Mouse (Mus musculus): ENCODE measurements around the gene Zfp523. TPM values are rescaled to one million over a fixed set of nuclear protein-coding genes. Genes with fewer than 3 reads are reported as not detected.

The Zfp523 gene
- polyA plus RNA-seq, 1 experiment from 2014 or later = 43.0 TPM

GRCm38 (mm10) chr17:28180331-28180730, 3.4 kb downstream of the Zfp523 start:
- Histone ChIP-seq H3K4me3 (ENCODE audit: low read length) (no peak overlapping the region), H3K36me3 (ENCODE audit: control insufficient read depth, insufficient read depth, low read length) (no peaks in the 10 kb centered on the region), H3K9me3 (ENCODE audit: control insufficient read depth, low read length) (no peaks in the 10 kb centered on the region), H3K27ac (ENCODE audit: low read depth, low read length) (no peak overlapping the region), H3K27me3 (replicated peaks; ENCODE audit: control insufficient read depth, insufficient read depth, low read length) (no peaks in the 10 kb centered on the region), H3K9ac (ENCODE audit: low read depth, low read length) (no peak overlapping the region), H3K4me1 (ENCODE audit: control insufficient read depth, insufficient read depth, low read depth, low read length) (peaks cover 26% of the 10 kb centered on the region), H3K4me2 (ENCODE audit: low read length) (no peak overlapping the region)
- ATAC-seq = no peak
- 38% methylated on average over 4 of the region's 4 CpGs for WGBS

- no peaks in the 10 kb centered on the region for H3K9me3 ChIP-seq (ENCODE audit: control insufficient read depth, low read length)
- H3K4me3 ChIP-seq (ENCODE audit: low read length) = no peak overlapping the region
- H3K4me2 ChIP-seq (ENCODE audit: low read length) = no peak overlapping the region
- ATAC-seq = no peak
- 88% methylated on average over 15 of the region's 15 CpGs for WGBS
- no peak overlapping the region for H3K9ac ChIP-seq (ENCODE audit: low read depth, low read length)
- H3K27ac ChIP-seq (ENCODE audit: low read depth, low read length) = no peak overlapping the region
- H3K4me1 ChIP-seq (ENCODE audit: control insufficient read depth, insufficient read depth, low read depth, low read length) = peaks cover 21% of the 10 kb centered on the region
- H3K36me3 ChIP-seq (ENCODE audit: control insufficient read depth, insufficient read depth, low read length) = no peaks in the 10 kb centered on the region
- H3K27me3 ChIP-seq (replicated peaks; ENCODE audit: control insufficient read depth, insufficient read depth, low read length) = no peaks in the 10 kb centered on the region
Measured at GRCm38 (mm10) chr17:28180783-28181544, 4.0 kb downstream of the Zfp523 start.

DNA sequence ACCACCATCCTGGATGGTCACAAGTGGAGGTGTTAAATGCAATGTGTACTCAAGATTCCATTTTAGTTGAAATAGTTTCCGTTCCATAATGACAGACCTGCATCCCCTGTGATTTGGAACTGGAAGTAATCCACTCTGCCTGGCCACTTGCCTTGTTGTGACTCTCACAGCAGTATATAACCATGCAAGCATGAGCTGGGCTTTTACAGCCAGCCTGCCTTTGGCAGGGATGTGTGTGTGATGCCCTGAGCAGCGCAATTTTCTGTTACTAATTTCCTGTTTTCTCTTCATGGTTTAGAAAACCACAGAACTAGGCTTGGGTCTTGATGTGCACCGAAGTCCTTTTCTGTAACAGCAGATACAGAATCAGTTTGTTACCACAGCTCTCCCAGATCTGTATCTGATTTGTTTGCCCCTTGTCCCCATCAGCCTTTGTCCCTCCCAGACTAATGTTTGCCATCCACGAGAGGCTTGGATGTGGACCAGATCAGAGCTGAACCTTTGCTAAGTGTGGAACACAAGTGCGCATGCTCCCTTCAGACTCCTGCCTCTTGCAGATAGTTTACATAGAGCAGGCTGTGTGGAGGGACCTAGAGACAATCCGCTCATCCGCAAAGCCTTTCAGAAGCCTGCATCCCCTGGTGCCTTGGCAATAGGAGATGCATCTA, 8.2 kb downstream of the Zfp523 start:
- no peak overlapping the region for H3K27ac ChIP-seq (ENCODE audit: low read depth, low read length)
- WGBS = 81% methylated on average over 7 of the region's 7 CpGs

GRCm38 (mm10) chr17:28188313-28188712, 11.4 kb downstream of the Zfp523 start:
- Histone ChIP-seq H3K27me3 (replicated peaks; ENCODE audit: control insufficient read depth, insufficient read depth, low read length) (no peaks in the 10 kb centered on the region), H3K36me3 (ENCODE audit: control insufficient read depth, insufficient read depth, low read length) (peaks cover 26% of the 10 kb centered on the region), H3K4me3 (ENCODE audit: low read length) (no peak overlapping the region), H3K9ac (ENCODE audit: low read depth, low read length) (no peak overlapping the region), H3K4me2 (ENCODE audit: low read length) (no peak overlapping the region), H3K4me1 (ENCODE audit: control insufficient read depth, insufficient read depth, low read depth, low read length) (no peaks in the 10 kb centered on the region), H3K27ac (ENCODE audit: low read depth, low read length) (no peak overlapping the region), H3K9me3 (ENCODE audit: control insufficient read depth, low read length) (no peaks in the 10 kb centered on the region)
- WGBS = 92% methylated on average over 5 of the region's 5 CpGs
- ATAC-seq = no peak

More for the DNA sequence above, 8.2 kb downstream of the Zfp523 start:
- Histone ChIP-seq H3K4me1 (ENCODE audit: control insufficient read depth, insufficient read depth, low read depth, low read length) (no peaks in the 10 kb centered on the region), H3K4me2 (ENCODE audit: low read length) (no peak overlapping the region), H3K9me3 (ENCODE audit: control insufficient read depth, low read length) (no peaks in the 10 kb centered on the region), H3K4me3 (ENCODE audit: low read length) (no peak overlapping the region), H3K36me3 (ENCODE audit: control insufficient read depth, insufficient read depth, low read length) (peaks cover 4% of the 10 kb centered on the region), H3K9ac (ENCODE audit: low read depth, low read length) (no peak overlapping the region), H3K27me3 (replicated peaks; ENCODE audit: control insufficient read depth, insufficient read depth, low read length) (no peaks in the 10 kb centered on the region)
- ATAC-seq = no peak

DNA sequence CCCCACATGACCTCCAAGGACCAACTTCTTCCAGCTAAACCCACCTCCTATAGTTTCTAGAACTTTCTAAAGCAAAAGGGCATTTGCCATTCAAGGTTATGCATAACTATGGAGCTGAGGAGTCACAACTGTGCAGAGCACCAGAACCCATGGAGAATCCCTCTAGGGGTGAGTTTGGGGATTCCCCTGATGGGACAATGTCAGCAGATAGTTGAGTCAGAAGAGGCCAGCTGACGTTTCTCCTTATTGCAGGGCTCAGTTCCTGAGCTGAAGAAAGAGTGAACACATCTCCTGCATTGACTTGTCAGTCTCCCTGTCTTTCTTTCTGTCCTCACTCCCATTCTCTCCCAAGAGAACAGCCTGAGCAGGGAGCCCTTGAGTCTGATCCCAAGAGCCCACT, 15.8 kb downstream of the Zfp523 start:
- peaks cover 41% of the 10 kb centered on the region for H3K36me3 ChIP-seq (ENCODE audit: control insufficient read depth, insufficient read depth, low read length)
- ATAC-seq = no peak
- H3K4me1 ChIP-seq (ENCODE audit: control insufficient read depth, insufficient read depth, low read depth, low read length) = no peaks in the 10 kb centered on the region
- H3K4me3 ChIP-seq (ENCODE audit: low read length) = no peak overlapping the region
- no peak overlapping the region for H3K27ac ChIP-seq (ENCODE audit: low read depth, low read length)
- no peak overlapping the region for H3K4me2 ChIP-seq (ENCODE audit: low read length)
- H3K9ac ChIP-seq (ENCODE audit: low read depth, low read length) = no peak overlapping the region
- no peaks in the 10 kb centered on the region for H3K9me3 ChIP-seq (ENCODE audit: control insufficient read depth, low read length)
- 92% methylated on average over 1 of the region's 1 CpGs for WGBS
- H3K27me3 ChIP-seq (replicated peaks; ENCODE audit: control insufficient read depth, insufficient read depth, low read length) = no peaks in the 10 kb centered on the region

- H3K36me3 ChIP-seq (ENCODE audit: control insufficient read depth, insufficient read depth, low read length) = peaks cover 44% of the 10 kb centered on the region
- 82% methylated on average over 3 of the region's 3 CpGs for WGBS
- H3K9me3 ChIP-seq (ENCODE audit: control insufficient read depth, low read length) = no peaks in the 10 kb centered on the region
- H3K27me3 ChIP-seq (replicated peaks; ENCODE audit: control insufficient read depth, insufficient read depth, low read length) = no peaks in the 10 kb centered on the region
- H3K4me3 ChIP-seq (ENCODE audit: low read length) = no peak overlapping the region
- no peak for ATAC-seq
- no peak overlapping the region for H3K4me2 ChIP-seq (ENCODE audit: low read length)
- H3K9ac ChIP-seq (ENCODE audit: low read depth, low read length) = no peak overlapping the region
- H3K27ac ChIP-seq (ENCODE audit: low read depth, low read length) = no peak overlapping the region
- no peaks in the 10 kb centered on the region for H3K4me1 ChIP-seq (ENCODE audit: control insufficient read depth, insufficient read depth, low read depth, low read length)
Measured at GRCm38 (mm10) chr17:28193559-28193958, 16.6 kb downstream of the Zfp523 start.

DNA sequence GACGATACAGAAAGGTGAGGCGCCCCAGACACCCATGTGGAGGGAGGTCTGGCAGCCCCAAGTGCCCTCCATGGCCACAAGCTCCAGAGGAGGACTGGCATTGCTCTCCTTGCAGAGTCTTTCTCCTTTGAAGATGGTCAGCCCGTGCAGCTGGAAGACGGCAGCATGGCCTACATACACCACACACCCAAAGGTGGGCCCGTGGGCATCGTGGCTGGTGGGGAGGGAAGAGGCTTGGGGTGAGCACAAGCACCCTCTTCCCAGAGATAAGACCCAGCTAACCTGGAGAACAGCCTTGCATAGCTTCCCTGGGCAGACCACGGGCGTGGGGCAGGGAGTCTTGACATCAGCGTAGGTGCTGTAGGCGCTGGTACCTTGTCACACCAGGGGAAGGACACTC, 18.1 kb downstream of the Zfp523 start:
- no peaks in the 10 kb centered on the region for H3K9me3 ChIP-seq (ENCODE audit: control insufficient read depth, low read length)
- no peak overlapping the region for H3K9ac ChIP-seq (ENCODE audit: low read depth, low read length)
- ATAC-seq = no peak
- H3K4me2 ChIP-seq (ENCODE audit: low read length) = no peak overlapping the region
- H3K27ac ChIP-seq (ENCODE audit: low read depth, low read length) = no peak overlapping the region
- H3K4me1 ChIP-seq (ENCODE audit: control insufficient read depth, insufficient read depth, low read depth, low read length) = no peaks in the 10 kb centered on the region
- H3K27me3 ChIP-seq (replicated peaks; ENCODE audit: control insufficient read depth, insufficient read depth, low read length) = no peaks in the 10 kb centered on the region
- WGBS = 97% methylated on average over 10 of the region's 10 CpGs
- H3K4me3 ChIP-seq (ENCODE audit: low read length) = no peak overlapping the region
- peaks cover 45% of the 10 kb centered on the region for H3K36me3 ChIP-seq (ENCODE audit: control insufficient read depth, insufficient read depth, low read length)

GRCm38 (mm10) chr17:28197646-28198045, 20.7 kb downstream of the Zfp523 start:
- no peak overlapping the region for H3K4me2 ChIP-seq (ENCODE audit: low read length)
- no peak overlapping the region for H3K9ac ChIP-seq (ENCODE audit: low read depth, low read length)
- H3K4me3 ChIP-seq (ENCODE audit: low read length) = no peak overlapping the region
- H3K27me3 ChIP-seq (replicated peaks; ENCODE audit: control insufficient read depth, insufficient read depth, low read length) = no peaks in the 10 kb centered on the region
- no peak overlapping the region for H3K27ac ChIP-seq (ENCODE audit: low read depth, low read length)
- H3K4me1 ChIP-seq (ENCODE audit: control insufficient read depth, insufficient read depth, low read depth, low read length) = no peaks in the 10 kb centered on the region
- WGBS = 63% methylated on average over 18 of the region's 18 CpGs
- no peak for ATAC-seq
- no peaks in the 10 kb centered on the region for H3K9me3 ChIP-seq (ENCODE audit: control insufficient read depth, low read length)
- peaks cover 46% of the 10 kb centered on the region for H3K36me3 ChIP-seq (ENCODE audit: control insufficient read depth, insufficient read depth, low read length)

GRCm38 (mm10) chr17:28201982-28202381, 25.1 kb downstream of the Zfp523 start:
- ATAC-seq = peak; percentile 12; the same call in 1 of the 2 replicates
- H3K4me1 ChIP-seq (ENCODE audit: control insufficient read depth, insufficient read depth, low read depth, low read length) = no peaks in the 10 kb centered on the region
- H3K27me3 ChIP-seq (replicated peaks; ENCODE audit: control insufficient read depth, insufficient read depth, low read length) = no peaks in the 10 kb centered on the region
- H3K27ac ChIP-seq (ENCODE audit: low read depth, low read length) = no peak overlapping the region
- H3K9ac ChIP-seq (ENCODE audit: low read depth, low read length) = no peak overlapping the region
- H3K36me3 ChIP-seq (ENCODE audit: control insufficient read depth, insufficient read depth, low read length) = peaks cover 28% of the 10 kb centered on the region
- 73% methylated on average over 14 of the region's 14 CpGs for WGBS
- H3K4me3 ChIP-seq (ENCODE audit: low read length) = no peak overlapping the region
- no peaks in the 10 kb centered on the region for H3K9me3 ChIP-seq (ENCODE audit: control insufficient read depth, low read length)
- H3K4me2 ChIP-seq (ENCODE audit: low read length) = no peak overlapping the region
